Mouse (Mus musculus) stomach, embryonic 16.5 days (tissue): ENCODE data around the gene Il6ra. TPM values are rescaled to one million over a fixed set of nuclear protein-coding genes. Genes with fewer than 3 reads are reported as not detected.
A peak's percentile ranks its signal among the peaks of the same experiment; 100 is the strongest.
"Not testable (repeated sequence)": the region's sequence is repeated elsewhere in the genome, so short reads cannot be mapped to it uniquely, and the experiment has no call there.

Experiments
- ATAC-seq: fragments of 200-750 bp; cut with Nextera tagmentation; 2 replicates; pipeline ENCODE4 v1.8.0; 2017; ENCODE audit warnings: moderate number of reproducible peaks, moderate TSS enrichment; ENCODE audit not compliant: insufficient read depth, low FRiP score
- H3K27ac ChIP-seq: fragments of 300-500 bp; sonication (generic); 2 replicates; pipeline ENCODE4 v1.5.1; 2014; ENCODE audit warnings: low read length
- H3K27me3 ChIP-seq: fragments of 300-500 bp; sonication (generic); 2 replicates; pipeline ENCODE4 v1.6.1; 2014; ENCODE audit warnings: low read length, control low read depth, mixed read lengths; ENCODE audit not compliant: control insufficient read depth, insufficient read depth
- H3K36me3 ChIP-seq: fragments of 300-500 bp; sonication (generic); 2 replicates; pipeline ENCODE4 v1.6.1; 2014; ENCODE audit warnings: low read length; ENCODE audit not compliant: control insufficient read depth, insufficient read depth
- H3K4me1 ChIP-seq: fragments of 300-500 bp; sonication (generic); 2 replicates; pipeline ENCODE4 v1.6.1; 2014; ENCODE audit warnings: low read length, control low read depth, mixed read lengths; ENCODE audit not compliant: control insufficient read depth, insufficient read depth
- H3K4me2 ChIP-seq: fragments of 300-500 bp; sonication (generic); 2 replicates; pipeline ENCODE4 v1.6.1; 2014; ENCODE audit warnings: low read depth, low read length, mixed read lengths
- H3K4me3 ChIP-seq: fragments of 300-500 bp; sonication (generic); replicated peaks from 2 replicates; pipeline ENCODE4 v1.5.1; 2014; ENCODE audit warnings: mild to moderate bottlenecking, low read length
- H3K9ac ChIP-seq: fragments of 300-500 bp; sonication (generic); 2 replicates; pipeline ENCODE4 v1.6.1; 2014; ENCODE audit warnings: low read length
- H3K9me3 ChIP-seq: fragments of 300-500 bp; sonication (generic); replicated peaks from 2 replicates; pipeline ENCODE4 v1.6.1; 2016; ENCODE audit warnings: low read length, control low read depth; ENCODE audit not compliant: control insufficient read depth
- WGBS: fragments of 180-500 bp; shearing (Covaris S2); extraction: QIAGEN DNeasy Blood & Tissue Kit; methylation state at CpG from one replicate; pipeline ENCODE4 v1.1.7; 2014; 5-methylcytosine and 5-hydroxymethylcytosine counted together
- polyA plus RNA-seq: library from polyadenylated mRNA; unstranded; fragments of >200 nt; fragmentation: Nextera tagmentation; extraction: Ambion mirVana; gene quantifications from 2 replicates; pipeline ENCODE4 v1.2.1, GENCODE M21; 2015

Il6ra gene
- polyA plus RNA-seq, 1 experiment from 2014 or later, result 3.2 TPM

DNA sequence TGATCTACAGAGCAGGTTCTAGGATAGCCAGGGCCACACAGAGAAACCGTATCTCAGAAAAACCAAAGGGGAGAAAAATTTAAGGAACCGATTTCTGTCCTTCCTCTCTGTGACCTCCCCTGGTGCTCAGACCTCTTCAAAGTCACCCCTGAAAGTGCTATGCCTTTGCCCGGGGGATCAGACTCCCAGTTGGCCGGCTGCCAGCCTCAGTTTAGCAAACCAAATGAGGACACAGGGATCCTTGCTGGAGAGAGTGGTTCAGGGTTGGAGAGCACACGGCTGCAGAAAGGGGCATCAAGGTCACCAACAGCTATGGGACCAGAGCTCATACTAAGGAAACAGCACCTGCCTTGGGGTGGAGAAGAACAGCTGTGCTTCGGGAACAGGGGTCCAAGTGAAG, 48.0 kb downstream of the Il6ra start:
- ATAC-seq, result no peak
- no peak overlapping the region for H3K9ac ChIP-seq
- no peaks in the 10 kb centered on the region for H3K36me3 ChIP-seq
- H3K4me1 ChIP-seq, result peaks cover 32% of the 10 kb centered on the region
- H3K4me3 ChIP-seq, result no peak overlapping the region
- WGBS, result 51% methylated on average over 6 of the region's 6 CpGs
- no peaks in the 10 kb centered on the region for H3K9me3 ChIP-seq
- no peak overlapping the region for H3K4me2 ChIP-seq
- H3K27ac ChIP-seq, result no peak overlapping the region
- no peaks in the 10 kb centered on the region for H3K27me3 ChIP-seq

DNA sequence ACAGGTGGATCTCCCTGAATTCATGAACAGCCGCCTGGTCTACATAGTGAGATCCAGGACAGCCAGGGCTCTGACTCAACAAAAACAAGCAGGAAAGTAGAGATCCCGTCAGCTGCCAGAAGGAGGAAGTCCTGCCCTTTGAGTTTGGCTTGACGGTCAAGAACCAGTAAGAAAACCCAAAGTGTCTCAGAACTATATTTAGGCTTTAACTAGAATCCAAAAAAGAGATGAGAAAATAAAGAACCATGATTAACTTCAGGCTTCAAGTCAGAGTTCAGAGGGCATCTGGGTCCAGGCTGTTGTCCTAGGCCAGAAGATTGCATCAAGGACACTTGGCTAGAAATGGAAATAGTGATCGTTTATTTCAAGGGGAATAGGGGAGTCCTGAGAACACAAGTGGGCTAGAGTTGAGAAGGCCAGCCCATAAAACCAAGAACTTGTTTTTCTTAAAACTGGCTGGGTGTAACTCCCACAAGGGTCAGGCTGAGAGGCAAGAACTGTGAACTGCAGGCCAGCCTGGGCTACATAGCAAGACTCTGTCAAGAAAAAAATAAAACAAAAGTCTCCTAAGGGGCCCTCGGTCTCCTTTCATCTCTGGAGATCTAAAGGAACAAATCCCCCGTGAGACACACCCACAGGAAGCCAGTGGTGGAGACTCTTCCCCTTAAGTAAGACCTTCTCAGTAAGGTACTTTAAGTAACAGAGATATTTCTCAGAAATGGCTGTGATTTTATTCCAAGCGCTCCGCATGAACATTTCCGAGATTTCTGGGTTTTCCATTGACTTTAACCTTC, 49.1 kb downstream of the Il6ra start:
- H3K4me1 ChIP-seq, result peaks cover 25% of the 10 kb centered on the region
- WGBS, result 81% methylated on average over 9 of the region's 9 CpGs
- no peak overlapping the region for H3K27ac ChIP-seq
- H3K4me2 ChIP-seq, result no peak overlapping the region
- H3K9me3 ChIP-seq, result no peaks in the 10 kb centered on the region
- no peaks in the 10 kb centered on the region; the same call in 1 of the 2 replicates for H3K27me3 ChIP-seq
- no peaks in the 10 kb centered on the region for H3K36me3 ChIP-seq
- ATAC-seq, result no peak
- H3K9ac ChIP-seq, result no peak overlapping the region
- H3K4me3 ChIP-seq, result no peak overlapping the region

DNA sequence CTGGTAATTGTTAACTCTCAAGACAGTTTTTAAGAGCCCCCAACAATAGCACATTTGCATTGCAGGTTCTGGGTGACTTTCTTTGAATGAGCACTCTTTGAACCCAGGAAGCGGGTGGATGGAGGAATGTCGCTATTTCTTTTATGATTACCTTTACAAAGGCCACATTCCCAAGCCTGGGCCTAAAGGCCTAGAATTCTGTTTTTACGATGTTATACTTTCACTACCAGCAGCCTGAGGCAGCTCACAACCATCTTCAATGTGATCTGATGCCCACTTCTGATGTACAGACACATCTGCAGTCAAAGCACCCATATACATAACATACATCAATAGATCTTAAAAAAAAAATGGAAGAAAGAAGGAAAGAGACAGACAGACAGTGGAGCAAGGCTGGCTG, 49.7 kb downstream of the Il6ra start:
- WGBS, result 78% methylated on average over 3 of the region's 3 CpGs
- not testable (repeated sequence) for H3K36me3 ChIP-seq, H3K27ac ChIP-seq, H3K9ac ChIP-seq, H3K4me2 ChIP-seq, H3K4me3 ChIP-seq, H3K9me3 ChIP-seq, H3K27me3 ChIP-seq, ATAC-seq
- H3K4me1 ChIP-seq, result peaks cover 18% of the 10 kb centered on the region

DNA sequence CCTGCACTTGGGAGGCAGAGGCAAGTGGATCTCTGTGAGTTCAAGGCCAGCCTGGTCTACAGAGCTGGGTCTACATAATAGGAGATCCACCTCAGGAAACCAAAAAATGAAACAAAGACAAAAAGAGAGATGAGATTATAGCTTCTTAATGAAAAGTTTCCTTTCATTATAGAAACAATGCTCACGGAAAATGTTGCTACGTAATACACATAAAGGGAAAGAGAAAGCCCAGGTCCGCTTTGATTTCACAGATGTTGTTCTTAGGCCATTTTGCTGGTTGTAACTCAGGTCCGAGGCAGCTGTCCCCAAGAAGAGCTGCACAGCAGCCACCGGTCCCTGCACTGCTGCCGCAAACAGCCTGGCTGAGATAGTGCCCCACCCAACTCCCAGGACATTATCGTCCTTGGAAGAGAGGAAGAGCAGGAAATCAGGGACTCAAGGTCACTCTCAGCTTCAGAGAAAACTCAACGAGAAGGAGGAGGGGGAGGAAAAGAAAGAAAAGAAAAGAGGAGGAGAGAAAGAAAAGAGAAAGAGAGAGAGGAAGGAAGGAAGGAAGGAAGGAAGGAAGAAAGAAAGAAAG, 50.7 kb downstream of the Il6ra start:
- no peak for ATAC-seq
- H3K4me3 ChIP-seq, result no peak overlapping the region
- WGBS, result 64% methylated on average over 8 of the region's 8 CpGs
- no peaks in the 10 kb centered on the region; the same call in 1 of the 2 replicates for H3K27me3 ChIP-seq
- H3K27ac ChIP-seq, result no peak overlapping the region
- H3K4me1 ChIP-seq, result peaks cover 16% of the 10 kb centered on the region
- no peaks in the 10 kb centered on the region for H3K36me3 ChIP-seq
- no peak overlapping the region for H3K9ac ChIP-seq
- no peaks in the 10 kb centered on the region for H3K9me3 ChIP-seq
- no peak overlapping the region for H3K4me2 ChIP-seq

DNA sequence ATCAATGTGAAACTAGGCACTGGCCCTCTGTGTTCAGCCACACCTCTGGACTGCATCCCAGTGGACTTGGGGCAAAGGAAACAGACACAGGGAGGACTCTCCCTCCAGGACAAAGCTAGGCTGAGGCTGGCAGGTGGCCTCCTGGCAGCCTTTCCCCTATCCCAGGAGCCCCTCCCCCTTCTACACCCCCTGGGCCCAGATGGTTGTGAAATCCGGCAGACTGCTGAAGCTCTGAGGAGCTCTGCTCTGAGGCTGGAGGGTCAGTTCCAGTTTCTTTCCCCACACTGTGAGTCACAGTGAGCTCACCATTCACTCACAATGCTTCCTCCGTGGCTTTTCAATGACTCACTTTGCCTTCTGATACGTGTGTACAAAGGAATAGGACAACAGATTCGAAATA, 51.9 kb downstream of the Il6ra start:
- ATAC-seq, result peak; percentile 88
- no peak overlapping the region for H3K4me3 ChIP-seq
- H3K4me1 ChIP-seq, result peaks cover 16% of the 10 kb centered on the region
- peak overlapping the region; percentile 52 for H3K27ac ChIP-seq
- peak overlapping the region; percentile 44; the same call in 1 of the 2 replicates for H3K9ac ChIP-seq
- no peaks in the 10 kb centered on the region for H3K9me3 ChIP-seq
- no peaks in the 10 kb centered on the region; the same call in 1 of the 2 replicates for H3K27me3 ChIP-seq
- WGBS, result 15% methylated on average over 4 of the region's 4 CpGs
- H3K4me2 ChIP-seq, result no peak overlapping the region
- H3K36me3 ChIP-seq, result no peaks in the 10 kb centered on the region

DNA sequence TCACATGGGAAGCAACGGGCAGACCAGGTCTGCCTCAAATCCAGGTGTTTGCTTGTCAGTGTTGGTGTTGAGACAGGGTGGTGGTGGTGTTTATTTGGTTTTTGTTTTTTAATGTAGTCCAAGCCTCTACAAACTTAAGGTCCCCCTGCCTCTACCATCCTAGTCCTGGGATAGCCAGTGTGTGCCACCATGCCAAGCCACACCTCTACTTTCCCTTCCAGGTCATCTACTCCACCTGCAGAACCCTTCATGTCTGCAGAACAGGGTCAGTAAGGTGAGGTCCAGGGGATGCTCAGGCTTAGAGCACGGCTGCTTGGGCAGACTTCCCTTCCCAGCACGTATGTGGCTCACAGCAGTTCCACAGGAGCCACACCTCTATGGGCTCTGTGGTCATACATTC, 52.7 kb downstream of the Il6ra start:
- H3K4me3 ChIP-seq, result no peak overlapping the region
- H3K9ac ChIP-seq, result no peak overlapping the region
- no peaks in the 10 kb centered on the region; the same call in 1 of the 2 replicates for H3K27me3 ChIP-seq
- H3K9me3 ChIP-seq, result no peaks in the 10 kb centered on the region
- H3K27ac ChIP-seq, result no peak overlapping the region
- H3K36me3 ChIP-seq, result no peaks in the 10 kb centered on the region
- peaks cover 16% of the 10 kb centered on the region for H3K4me1 ChIP-seq
- 60% methylated on average over 3 of the region's 3 CpGs for WGBS
- ATAC-seq, result no peak
- H3K4me2 ChIP-seq, result no peak overlapping the region

DNA sequence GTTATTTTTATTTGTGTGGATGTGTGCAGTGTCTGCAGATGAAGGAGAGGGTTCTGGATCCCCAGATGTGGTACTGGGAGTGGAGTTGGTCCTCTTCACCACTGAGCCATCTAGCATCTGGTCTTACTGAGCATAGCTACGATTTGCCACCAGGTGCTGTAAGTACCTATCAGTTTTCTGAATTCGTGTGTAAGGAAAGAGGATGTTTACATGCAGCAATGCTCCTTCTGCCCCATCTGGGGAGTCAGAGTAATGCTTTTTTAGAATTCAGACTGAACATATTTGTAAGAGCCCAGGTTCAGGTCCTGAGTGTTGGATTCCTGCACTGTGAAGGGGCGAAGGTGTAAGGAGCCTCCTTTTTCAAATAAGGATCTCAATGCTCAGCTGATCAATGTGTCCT, 53.1 kb downstream of the Il6ra start:
- H3K9ac ChIP-seq, result no peak overlapping the region
- H3K4me2 ChIP-seq, result no peak overlapping the region
- no peaks in the 10 kb centered on the region; the same call in 1 of the 2 replicates for H3K27me3 ChIP-seq
- H3K36me3 ChIP-seq, result no peaks in the 10 kb centered on the region
- no peaks in the 10 kb centered on the region for H3K9me3 ChIP-seq
- ATAC-seq, result no peak
- 51% methylated on average over 3 of the region's 3 CpGs for WGBS
- no peak overlapping the region for H3K27ac ChIP-seq
- peaks cover 12% of the 10 kb centered on the region for H3K4me1 ChIP-seq
- H3K4me3 ChIP-seq, result no peak overlapping the region

DNA sequence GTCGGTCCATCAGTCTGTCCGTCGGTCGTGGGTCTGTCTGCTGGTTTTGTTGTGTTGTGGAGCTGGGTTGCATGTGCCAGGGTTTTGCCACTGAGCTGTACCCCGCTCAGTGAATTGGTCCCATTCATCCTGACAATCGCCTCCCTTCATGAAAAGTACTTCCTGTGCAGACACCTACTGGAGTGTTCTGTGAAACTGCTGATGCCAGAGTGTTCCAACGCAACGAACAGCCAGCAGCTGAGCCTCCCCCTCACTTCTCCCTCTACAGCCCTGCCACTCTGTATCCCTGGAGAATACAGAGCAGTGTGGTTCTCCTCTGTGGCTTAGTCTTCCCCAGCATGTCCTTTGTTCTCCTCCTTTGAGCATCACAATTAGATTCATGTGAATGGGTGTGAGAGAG, 54.1 kb downstream of the Il6ra start:
- Histone ChIP-seq H3K4me1 (peaks cover 12% of the 10 kb centered on the region), H3K27ac (no peak overlapping the region), H3K36me3 (no peaks in the 10 kb centered on the region), H3K9me3 (no peaks in the 10 kb centered on the region), H3K4me3 (no peak overlapping the region), H3K4me2 (no peak overlapping the region), H3K27me3 (no peaks in the 10 kb centered on the region; the same call in 1 of the 2 replicates), H3K9ac (no peak overlapping the region)
- no peak for ATAC-seq
- 72% methylated on average over 8 of the region's 8 CpGs for WGBS

DNA sequence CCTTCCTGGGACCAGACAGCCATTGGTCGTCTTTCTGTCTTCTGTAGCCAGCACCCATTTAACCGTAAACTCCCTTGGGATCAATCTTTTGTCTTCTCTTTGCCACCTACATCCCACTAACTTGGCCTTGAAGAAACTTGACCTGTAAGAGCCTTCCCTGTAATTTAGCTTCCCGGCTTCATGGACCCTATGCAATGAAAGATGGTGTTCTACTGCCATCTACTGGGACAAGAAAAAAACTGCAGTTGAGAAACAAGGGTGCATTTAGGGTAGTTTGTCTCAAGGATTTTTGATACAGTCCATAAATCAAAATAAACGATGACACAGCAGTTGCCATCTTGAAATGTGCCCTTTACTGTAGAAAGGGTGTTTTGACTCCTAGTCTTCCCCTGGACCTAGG, 54.9 kb downstream of the Il6ra start:
- Histone ChIP-seq H3K27ac (no peak overlapping the region), H3K36me3 (no peaks in the 10 kb centered on the region), H3K4me1 (peaks cover 12% of the 10 kb centered on the region), H3K27me3 (no peaks in the 10 kb centered on the region; the same call in 1 of the 2 replicates), H3K9me3 (no peaks in the 10 kb centered on the region), H3K4me3 (no peak overlapping the region), H3K9ac (no peak overlapping the region), H3K4me2 (no peak overlapping the region)
- 12% methylated on average over 4 of the region's 4 CpGs for WGBS
- no peak for ATAC-seq
